Mouse (Mus musculus) limb, embryonic 10.5 days (tissue): ENCODE measurements around the gene Atrip. TPM values are rescaled to one million over a fixed set of nuclear protein-coding genes. Genes with fewer than 3 reads are reported as not detected.
A peak's percentile ranks its signal among the peaks of the same experiment; 100 is the strongest.

Experiments used
- DNase-seq: peaks from one replicate; pipeline ENCODE4 v3.0.0-alpha.2; 2017; ENCODE audit warnings: low spot score
- H3K27ac ChIP-seq: fragments of 300-500 bp; sonication (generic); 2 replicates; pipeline ENCODE4 v1.5.1; 2016; ENCODE audit warnings: mild to moderate bottlenecking
- H3K27me3 ChIP-seq: fragments of 300-500 bp; sonication (generic); 2 replicates; pipeline ENCODE4 v1.6.1; 2016; ENCODE audit warnings: low read depth, mild to moderate bottlenecking; ENCODE audit not compliant: poor library complexity, severe bottlenecking
- H3K36me3 ChIP-seq: fragments of 300-500 bp; sonication (generic); 2 replicates; pipeline ENCODE4 v1.6.1; 2016; ENCODE audit warnings: mild to moderate bottlenecking, moderate library complexity
- H3K4me1 ChIP-seq: fragments of 300-500 bp; sonication (generic); 2 replicates; pipeline ENCODE4 v1.6.1; 2016
- H3K4me3 ChIP-seq: fragments of 300-500 bp; sonication (generic); 2 replicates; pipeline ENCODE4 v1.5.1; 2016; ENCODE audit warnings: mild to moderate bottlenecking, moderate library complexity
- H3K9me3 ChIP-seq: fragments of 300-500 bp; sonication (generic); replicated peaks from 2 replicates; pipeline ENCODE4 v1.6.1; 2016; ENCODE audit warnings: mild to moderate bottlenecking
- WGBS: fragments of 180-500 bp; shearing (Covaris S2); methylation state at CpG from one replicate; pipeline ENCODE4 v1.1.7; 2016; 5-methylcytosine and 5-hydroxymethylcytosine counted together
- polyA plus RNA-seq: library from polyadenylated mRNA; unstranded; fragments of >200 nt; fragmentation: Nextera tagmentation; extraction: Ambion mirVana; gene quantifications from 2 replicates; pipeline ENCODE4 v1.2.1, GENCODE M21; 2016

Atrip gene
- polyA plus RNA-seq, 1 experiment from 2014 or later, result 35.3 TPM

GRCm38 (mm10) chr9:109107341-109107740 lies 33.4 kb upstream of the Atrip start:
- no peak for DNase-seq
- 68% methylated on average over 6 of the region's 6 CpGs for WGBS
- no peaks in the 10 kb centered on the region for H3K9me3 ChIP-seq
- H3K27ac ChIP-seq, result no peak overlapping the region
- H3K4me1 ChIP-seq, result peaks cover 28% of the 10 kb centered on the region
- H3K27me3 ChIP-seq, result 0 out of 2 replicates have a peak, but pooled peaks cover 5% of the 10 kb centered on the region
- no peak overlapping the region for H3K4me3 ChIP-seq
- H3K36me3 ChIP-seq, result peaks cover 100% of the 10 kb centered on the region

DNA sequence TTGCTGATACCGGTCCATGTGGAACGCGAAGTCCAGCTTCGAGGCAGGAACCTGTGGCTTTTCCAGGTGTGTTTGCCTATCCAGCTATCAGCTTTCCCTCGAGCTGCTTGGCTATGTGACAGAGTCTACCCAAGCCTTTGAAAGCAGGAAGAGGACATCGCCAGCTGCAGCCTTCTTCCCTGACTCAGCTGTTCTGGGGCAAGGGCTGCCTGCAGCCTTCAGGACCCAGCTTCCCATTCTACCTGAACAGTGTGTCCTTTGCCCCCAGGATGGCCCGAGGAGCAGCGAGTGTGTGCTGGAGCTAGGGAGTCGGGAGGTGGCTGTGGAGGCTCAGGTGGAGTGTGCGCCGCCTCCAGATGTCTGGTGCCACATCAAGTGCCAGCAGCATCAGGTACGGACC lies 31.7 kb upstream of the Atrip start:
- 93% methylated on average over 12 of the region's 12 CpGs for whole genome bisulfite sequencing
- H3K4me1 ChIP-seq, result peaks cover 28% of the 10 kb centered on the region
- no peak for DNase-seq
- 0 out of 2 replicates have a peak, but pooled peaks cover 5% of the 10 kb centered on the region for H3K27me3 ChIP-seq
- H3K9me3 ChIP-seq, result no peaks in the 10 kb centered on the region
- H3K27ac ChIP-seq, result no peak overlapping the region
- no peak overlapping the region for H3K4me3 ChIP-seq
- H3K36me3 ChIP-seq, result peaks cover 100% of the 10 kb centered on the region

- 83% methylated on average over 12 of the region's 12 CpGs for WGBS
- H3K36me3 ChIP-seq, result peaks cover 100% of the 10 kb centered on the region
- H3K4me3 ChIP-seq, result no peak overlapping the region
- H3K27me3 ChIP-seq, result 0 out of 2 replicates have a peak, but pooled peaks cover 5% of the 10 kb centered on the region
- no peak overlapping the region for H3K27ac ChIP-seq
- no peak for DNase-seq
- peaks cover 28% of the 10 kb centered on the region for H3K4me1 ChIP-seq
- H3K9me3 ChIP-seq, result no peaks in the 10 kb centered on the region
Observed at GRCm38 (mm10) chr9:109105011-109105410, 31.1 kb upstream of the Atrip start.

- Histone ChIP-seq H3K4me1 (peaks cover 30% of the 10 kb centered on the region), H3K36me3 (peaks cover 100% of the 10 kb centered on the region), H3K9me3 (no peaks in the 10 kb centered on the region), H3K27ac (no peak overlapping the region), H3K4me3 (no peak overlapping the region), H3K27me3 (no peaks in the 10 kb centered on the region)
- WGBS, result 94% methylated on average over 9 of the region's 9 CpGs
- DNase-seq, result no peak
Observed at GRCm38 (mm10) chr9:109104083-109104482, 30.2 kb upstream of the Atrip start.

- Histone ChIP-seq H3K4me1 (peaks cover 39% of the 10 kb centered on the region), H3K27ac (no peak overlapping the region), H3K9me3 (no peaks in the 10 kb centered on the region), H3K27me3 (no peaks in the 10 kb centered on the region), H3K4me3 (no peak overlapping the region), H3K36me3 (peaks cover 98% of the 10 kb centered on the region)
- DNase-seq, result no peak
- 85% methylated on average over 7 of the region's 7 CpGs for WGBS
Observed at GRCm38 (mm10) chr9:109103250-109103649, 29.3 kb upstream of the Atrip start.

DNA sequence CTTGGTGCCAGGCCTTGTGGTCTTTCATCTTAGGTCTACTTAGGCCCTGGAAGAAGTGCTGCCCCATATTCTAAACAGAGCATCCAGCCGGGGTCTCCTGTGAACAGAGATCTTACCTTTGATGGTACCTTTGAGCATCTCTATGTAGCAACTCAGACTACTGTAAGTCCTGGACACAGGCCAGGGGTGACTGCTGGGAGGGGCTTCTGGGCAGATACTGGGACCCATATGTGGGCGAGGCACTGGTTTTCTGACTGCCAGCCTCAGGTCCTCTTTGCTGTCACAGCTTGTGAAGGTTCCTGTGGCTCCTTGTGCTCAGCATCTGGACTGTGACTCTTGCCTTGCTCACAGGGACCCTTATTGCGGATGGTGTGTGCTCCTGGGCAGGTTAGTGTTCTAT lies 28.6 kb upstream of the Atrip start:
- H3K36me3 ChIP-seq, result peaks cover 93% of the 10 kb centered on the region
- no peak for DNase-seq
- no peak overlapping the region for H3K27ac ChIP-seq
- no peak overlapping the region for H3K4me3 ChIP-seq
- H3K4me1 ChIP-seq, result peaks cover 41% of the 10 kb centered on the region
- H3K27me3 ChIP-seq, result no peaks in the 10 kb centered on the region
- 94% methylated on average over 3 of the region's 3 CpGs for WGBS
- H3K9me3 ChIP-seq, result no peaks in the 10 kb centered on the region

DNA sequence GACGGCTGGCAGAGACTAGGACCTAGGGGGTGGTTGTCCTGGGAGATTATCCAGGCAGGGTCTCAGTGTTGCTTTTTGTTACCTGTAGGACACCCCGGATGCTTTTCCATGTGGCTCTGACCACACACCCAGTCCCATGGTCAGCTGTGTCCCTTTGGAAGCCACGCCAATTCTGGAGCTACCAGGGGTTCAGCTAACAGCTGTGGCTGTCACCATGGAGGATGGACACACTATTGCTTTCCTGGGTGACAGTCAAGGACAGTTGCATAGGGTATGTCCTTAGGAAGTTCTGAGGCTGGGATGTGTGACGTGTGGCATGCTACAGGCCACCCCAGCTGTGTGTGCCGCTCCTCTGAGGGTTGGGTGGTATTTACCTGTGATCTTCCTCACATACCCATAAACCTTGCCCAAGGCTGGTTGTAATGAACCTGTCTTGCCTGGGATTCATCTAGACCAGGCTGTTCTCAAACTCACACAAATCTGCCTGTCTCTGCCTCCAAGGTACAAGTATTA lies 28.1 kb upstream of the Atrip start:
- Histone ChIP-seq H3K27me3 (no peaks in the 10 kb centered on the region), H3K4me3 (no peak overlapping the region), H3K36me3 (peaks cover 87% of the 10 kb centered on the region), H3K27ac (no peak overlapping the region), H3K9me3 (no peaks in the 10 kb centered on the region), H3K4me1 (peaks cover 41% of the 10 kb centered on the region)
- 97% methylated on average over 5 of the region's 5 CpGs for WGBS
- DNase-seq, result no peak

GRCm38 (mm10) chr9:109100307-109100928 lies 26.5 kb upstream of the Atrip start:
- no peaks in the 10 kb centered on the region for H3K27me3 ChIP-seq
- no peak overlapping the region for H3K27ac ChIP-seq
- H3K9me3 ChIP-seq, result no peaks in the 10 kb centered on the region
- WGBS, result 89% methylated on average over 20 of the region's 20 CpGs
- H3K4me1 ChIP-seq, result peaks cover 43% of the 10 kb centered on the region
- no peak overlapping the region for H3K4me3 ChIP-seq
- no peak for DNase-seq
- peaks cover 71% of the 10 kb centered on the region for H3K36me3 ChIP-seq

- no peak for DNase-seq
- Histone ChIP-seq H3K27me3 (no peaks in the 10 kb centered on the region), H3K4me3 (no peak overlapping the region), H3K9me3 (no peaks in the 10 kb centered on the region), H3K4me1 (peaks cover 45% of the 10 kb centered on the region), H3K36me3 (peaks cover 57% of the 10 kb centered on the region), H3K27ac (peak overlapping the region; percentile 16; the same call in 1 of the 2 replicates)
- WGBS, result 74% methylated on average over 6 of the region's 6 CpGs
Observed at GRCm38 (mm10) chr9:109098969-109099368, 25.0 kb upstream of the Atrip start.

GRCm38 (mm10) chr9:109098366-109098765 lies 24.4 kb upstream of the Atrip start:
- peak overlapping the region; percentile 100; the same call in 1 of the 2 replicates for H3K27ac ChIP-seq

GRCm38 (mm10) chr9:109097831-109098230 lies 23.9 kb upstream of the Atrip start:
- no peak for DNase-seq
- peaks cover 53% of the 10 kb centered on the region for H3K4me1 ChIP-seq
- WGBS, result 82% methylated on average over 5 of the region's 5 CpGs
- no peaks in the 10 kb centered on the region for H3K9me3 ChIP-seq
- peak overlapping the region; percentile 100 for H3K27ac ChIP-seq
- peaks cover 48% of the 10 kb centered on the region for H3K36me3 ChIP-seq
- no peaks in the 10 kb centered on the region for H3K27me3 ChIP-seq
- H3K4me3 ChIP-seq, result peak overlapping the region; percentile 81; the same call in 1 of the 2 replicates

More at GRCm38 (mm10) chr9:109098366-109098765, 24.4 kb upstream of the Atrip start:
- 93% methylated on average over 8 of the region's 8 CpGs for WGBS
- H3K27me3 ChIP-seq, result no peaks in the 10 kb centered on the region
- no peaks in the 10 kb centered on the region for H3K9me3 ChIP-seq
- DNase-seq, result no peak
- peaks cover 48% of the 10 kb centered on the region for H3K4me1 ChIP-seq
- peaks cover 51% of the 10 kb centered on the region for H3K36me3 ChIP-seq
- H3K4me3 ChIP-seq, result no peak overlapping the region

DNA sequence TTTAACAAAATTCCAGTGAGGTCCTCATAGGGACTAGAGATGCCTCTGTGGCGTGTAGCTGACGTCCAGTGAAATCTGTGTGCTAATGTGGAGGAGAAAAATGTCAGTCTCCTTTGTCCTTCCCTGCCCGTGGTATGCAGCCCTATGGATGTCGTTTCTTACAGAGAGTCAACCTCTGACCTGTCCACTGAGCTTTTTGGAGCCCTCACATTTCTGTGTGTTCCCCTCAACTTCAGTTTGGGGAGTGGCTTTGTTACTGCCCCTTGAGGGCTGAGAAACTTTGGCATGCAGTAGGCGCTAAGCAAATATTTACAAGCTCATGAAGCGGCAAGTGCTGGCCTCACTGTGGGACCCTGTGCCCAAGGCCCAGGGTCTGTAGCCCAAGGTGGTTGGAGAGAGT lies 23.4 kb upstream of the Atrip start:
- no peaks in the 10 kb centered on the region for H3K9me3 ChIP-seq
- H3K4me1 ChIP-seq, result peaks cover 58% of the 10 kb centered on the region
- no peak for DNase-seq

DNA sequence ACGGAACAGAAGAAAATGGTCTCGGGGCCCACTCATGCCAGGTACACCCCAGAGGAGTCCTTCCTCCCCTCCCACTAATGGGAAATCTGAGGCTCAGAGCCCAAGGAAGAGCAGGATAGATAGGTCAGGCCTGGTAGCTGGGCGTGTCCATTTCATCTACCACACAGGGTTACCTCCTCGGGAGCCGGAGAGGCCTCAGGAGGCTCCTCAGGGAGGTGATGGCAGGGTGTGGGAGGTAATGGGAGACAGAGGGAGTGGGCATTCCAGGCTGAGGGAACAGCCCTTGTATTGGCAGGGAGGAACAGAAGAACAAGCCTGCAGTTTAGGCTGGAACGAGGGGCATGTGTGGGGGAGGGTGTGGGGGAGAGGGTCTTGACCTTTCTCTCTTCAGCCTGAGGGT lies 22.9 kb upstream of the Atrip start:
- WGBS, result 44% methylated on average over 6 of the region's 6 CpGs
- peaks cover 45% of the 10 kb centered on the region for H3K36me3 ChIP-seq
- no peaks in the 10 kb centered on the region for H3K9me3 ChIP-seq
- H3K4me1 ChIP-seq, result peaks cover 58% of the 10 kb centered on the region
- peak overlapping the region; percentile 81 for H3K4me3 ChIP-seq
- DNase-seq, result no peak
- H3K27ac ChIP-seq, result peak overlapping the region; percentile 100
- H3K27me3 ChIP-seq, result no peaks in the 10 kb centered on the region

More for the DNA sequence above, 23.4 kb upstream of the Atrip start:
- H3K4me3 ChIP-seq, result peak overlapping the region; percentile 81
- WGBS, result 63% methylated on average over 6 of the region's 6 CpGs
- peaks cover 46% of the 10 kb centered on the region for H3K36me3 ChIP-seq
- H3K27me3 ChIP-seq, result no peaks in the 10 kb centered on the region
- H3K27ac ChIP-seq, result peak overlapping the region; percentile 100
